Comparison of ENCODE assay signal across 8 mouse cellular contexts in the genomic region with DNA sequence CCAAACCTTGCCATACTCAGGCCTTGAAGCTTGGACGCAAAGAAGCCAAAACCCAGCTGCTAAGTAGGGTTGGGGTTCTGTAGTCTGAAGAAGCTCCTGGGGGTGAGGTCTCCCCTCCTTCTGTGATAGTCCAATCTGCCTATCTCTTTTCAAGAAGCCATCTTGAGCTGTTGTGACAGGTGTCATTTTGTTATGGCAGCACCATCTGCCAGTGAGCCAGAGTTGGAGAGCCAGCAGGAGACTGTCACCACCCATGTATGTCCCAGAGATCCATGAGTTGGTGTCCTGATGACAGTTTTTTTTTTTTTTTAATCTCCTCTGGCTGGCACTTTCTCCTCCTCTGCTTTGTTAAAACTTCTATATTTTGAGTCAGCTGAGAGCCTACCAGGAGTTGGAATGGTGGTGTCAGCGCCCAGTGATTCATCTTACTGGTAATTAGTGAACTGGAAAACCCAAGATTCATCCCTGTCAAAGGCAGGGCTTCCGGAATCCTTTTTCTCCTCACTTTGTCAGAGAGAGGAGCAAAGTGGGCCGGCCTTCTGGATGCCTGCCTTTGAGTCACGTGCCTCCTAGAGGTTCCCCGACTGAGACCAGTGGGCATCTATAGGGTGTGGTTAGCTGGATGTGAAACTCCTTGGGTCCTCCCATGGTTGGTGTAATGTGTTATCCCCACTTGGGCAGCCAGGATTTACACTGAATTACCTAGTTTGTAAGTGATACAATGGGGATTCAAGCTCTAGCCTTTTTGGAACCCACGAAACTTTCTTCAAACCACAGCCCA. TPM values are rescaled to one million over a fixed set of nuclear protein-coding genes. Genes with fewer than 3 reads are reported as not detected.
DNase-seq lines count a peak whose midpoint lies in the region; ATAC-seq and TF ChIP-seq lines count a peak whose summit lies in the region.

No protein-coding gene starts in this region.

- no peak overlapping the region for H3K4me3 ChIP-seq in ES-Bruce4 (ENCODE audit: low read depth, low read length)
- H3K4me3 ChIP-seq in embryonic facial prominence, embryonic 14.5 days (ENCODE audit: low read depth, low read length): no peak overlapping the region
- peak overlapping the region; percentile 92 for H3K4me3 ChIP-seq in hindbrain, embryonic 13.5 days
- H3K4me3 ChIP-seq in liver, adult 2 months (ENCODE audit: insufficient read depth, low read depth, low read length): no peak overlapping the region

- peak overlapping the region; percentile 63 for H3K9ac ChIP-seq in ES-Bruce4 (ENCODE audit: low read depth, poor library complexity, severe bottlenecking)
- peak overlapping the region; percentile 58; the same call in 1 of the 2 replicates for H3K9ac ChIP-seq in embryonic facial prominence, embryonic 14.5 days (ENCODE audit: low read depth, low read length)
- peak overlapping the region; percentile 69; the same call in 1 of the 2 replicates for H3K9ac ChIP-seq in hindbrain, embryonic 13.5 days
- no peak overlapping the region for H3K9ac ChIP-seq in liver, adult 2 months (ENCODE audit: low read depth, low read length)

- TF ChIP-seq POLR2A in ES-Bruce4 (IDR thresholded peaks at IDR 0.05; ENCODE audit: insufficient read depth, low read length): no peak
- TF ChIP-seq POLR2A in liver, adult 2 months (IDR thresholded peaks at IDR 0.05; ENCODE audit: extremely low read depth, insufficient read depth, low read length): no peak

- peak; percentile 46 to 56 for DNase-seq in cerebellum, postnatal 10 days
- DNase-seq in cerebellum, adult 11 months: no peak
- no peak for DNase-seq in embryonic facial prominence, embryonic 14.5 days (ENCODE audit: low spot score)
- DNase-seq in liver, adult 2 months (ENCODE audit: extremely low read depth, low read depth, low spot score): no peak
- DNase-seq in monocyte, adult 2 months (ENCODE audit: low read depth in 1 of 2, low spot score in 2 of 2): peak; percentile 47 to 64

- H3K27ac ChIP-seq in ES-Bruce4 (ENCODE audit: insufficient read depth, low read length): peak overlapping the region; percentile 97
- H3K27ac ChIP-seq in embryonic facial prominence, embryonic 14.5 days (replicated peaks; ENCODE audit: low read depth, low read length): peak overlapping the region; percentile 90
- peak overlapping the region; percentile 92 for H3K27ac ChIP-seq in hindbrain, embryonic 13.5 days
- peak overlapping the region; percentile 81 for H3K27ac ChIP-seq in liver, adult 2 months (replicated peaks; ENCODE audit: insufficient read depth, low read depth, low read length)

- H3K9me3 ChIP-seq in ES-Bruce4 (replicated peaks; ENCODE audit: control insufficient read depth, insufficient read depth, low read length, poor library complexity, severe bottlenecking): no peaks in the 10 kb centered on the region
- H3K9me3 ChIP-seq in embryonic facial prominence, embryonic 14.5 days (ENCODE audit: control insufficient read depth, low read length): no peaks in the 10 kb centered on the region
- H3K9me3 ChIP-seq in hindbrain, embryonic 13.5 days: no peaks in the 10 kb centered on the region

- peaks cover 4% of the 10 kb centered on the region for H3K36me3 ChIP-seq in ES-Bruce4 (ENCODE audit: control insufficient read depth, insufficient read depth, low read length, poor library complexity, severe bottlenecking)
- H3K36me3 ChIP-seq in embryonic facial prominence, embryonic 14.5 days (ENCODE audit: control insufficient read depth, insufficient read depth, low read length): peaks cover 5% of the 10 kb centered on the region; the same call in 1 of the 2 replicates
- peaks cover 7% of the 10 kb centered on the region; the same call in 1 of the 2 replicates for H3K36me3 ChIP-seq in hindbrain, embryonic 13.5 days
- H3K36me3 ChIP-seq in liver, adult 2 months (ENCODE audit: control insufficient read depth, insufficient read depth, low read length): no peaks in the 10 kb centered on the region

- no peak for ATAC-seq in embryonic facial prominence, embryonic 14.5 days (ENCODE audit: low read depth)
- no peak for ATAC-seq in hindbrain, embryonic 13.5 days (ENCODE audit: low FRiP score)
- ATAC-seq in inflammation-experienced regulatory T-cells, adult 6 months: no peak

- H3K79me2 ChIP-seq in liver, adult 2 months (ENCODE audit: control insufficient read depth, insufficient read depth, low read length): peaks cover 27% of the 10 kb centered on the region; the same call in 1 of the 2 replicates

- H3K27me3 ChIP-seq in ES-Bruce4 (ENCODE audit: control insufficient read depth, insufficient read depth, low read length, poor library complexity, severe bottlenecking): no peaks in the 10 kb centered on the region
- no peaks in the 10 kb centered on the region for H3K27me3 ChIP-seq in embryonic facial prominence, embryonic 14.5 days (replicated peaks; ENCODE audit: control insufficient read depth, insufficient read depth, low read length)
- no peaks in the 10 kb centered on the region for H3K27me3 ChIP-seq in hindbrain, embryonic 13.5 days
- no peaks in the 10 kb centered on the region for H3K27me3 ChIP-seq in liver, adult 2 months (ENCODE audit: control insufficient read depth, insufficient read depth, low read length)

- peak overlapping the region; percentile 98 for H3K4me2 ChIP-seq in embryonic facial prominence, embryonic 14.5 days (ENCODE audit: low read depth, low read length)
- peak overlapping the region; percentile 99 for H3K4me2 ChIP-seq in hindbrain, embryonic 13.5 days

- TF ChIP-seq CTCF in ES-Bruce4 (IDR thresholded peaks at IDR 0.05; ENCODE audit: low read depth, low read length): no peak
- no peak for TF ChIP-seq CTCF in liver, adult 2 months (IDR thresholded peaks at IDR 0.05; ENCODE audit: low read depth, low read length)

- TF ChIP-seq EP300 in ES-Bruce4 (IDR thresholded peaks at IDR 0.05; ENCODE audit: insufficient read depth, low read depth, low read length): no peak

- peaks cover 4% of the 10 kb centered on the region for H3K4me1 ChIP-seq in ES-Bruce4 (ENCODE audit: control insufficient read depth, insufficient read depth, low read length)
- H3K4me1 ChIP-seq in embryonic facial prominence, embryonic 14.5 days (ENCODE audit: control insufficient read depth, insufficient read depth, low read length): peaks cover 25% of the 10 kb centered on the region
- peaks cover 61% of the 10 kb centered on the region for H3K4me1 ChIP-seq in hindbrain, embryonic 13.5 days (replicated peaks)
- H3K4me1 ChIP-seq in liver, adult 2 months (ENCODE audit: control insufficient read depth, insufficient read depth, low read length): peaks cover 20% of the 10 kb centered on the region

- 45% methylated on average over 7 of the region's 7 CpGs for WGBS in embryonic facial prominence, embryonic 14.5 days
- 39% methylated on average over 7 of the region's 7 CpGs for WGBS in hindbrain, embryonic 13.5 days
- 67% methylated on average over 7 of the region's 7 CpGs for WGBS in liver, adult 2 months

RNA-seq across cellular contexts. Expression of gene Stk40, which starts 1.5 kb away (rescaled TPM):
- polyA plus RNA-seq in ES-Bruce4 (2011; ENCODE audit: insufficient read depth, insufficient read length, low read depth, missing spikeins): 36.4 and 37.5 TPM in 2 replicates
- polyA plus RNA-seq in embryonic facial prominence, embryonic 14.5 days (2014; fragmentation: Nextera tagmentation; extraction: Ambion mirVana): 26.8 and 32.1 TPM in 2 replicates
- 35.1 and 35.5 TPM in 2 replicates for polyA plus RNA-seq in hindbrain, embryonic 13.5 days (2015; fragmentation: Nextera tagmentation; extraction: Ambion mirVana)
- 6.5 and 10.8 TPM in 2 replicates for total RNA-seq in liver, adult 2 months (2014; rRNA removed)
- polyA plus RNA-seq in liver, adult 2 months (2012; rRNA removed): 22.5 and 22.9 TPM in 2 replicates
- 10 to 100 TPM; 11.0 to 27.7 (median 16.5) TPM for polyA plus RNA-seq in inflammation-experienced regulatory T-cells, adult 6 months (2017; shearing (Covaris generic))

RNA-seq across cellular contexts. Expression of gene Lsm10, which starts 5.8 kb away (rescaled TPM):
- 25.4 and 28.8 TPM in 2 replicates for polyA plus RNA-seq in ES-Bruce4 (2011; ENCODE audit: insufficient read depth, insufficient read length, low read depth, missing spikeins)
- polyA plus RNA-seq in embryonic facial prominence, embryonic 14.5 days (2014; fragmentation: Nextera tagmentation; extraction: Ambion mirVana): 52.0 and 54.1 TPM in 2 replicates
- polyA plus RNA-seq in hindbrain, embryonic 13.5 days (2015; fragmentation: Nextera tagmentation; extraction: Ambion mirVana): 47.5 and 47.9 TPM in 2 replicates
- 20.0 and 30.0 TPM in 2 replicates for total RNA-seq in liver, adult 2 months (2014; rRNA removed)
- 28.4 TPM in 2 replicates for polyA plus RNA-seq in liver, adult 2 months (2012; rRNA removed)
- polyA plus RNA-seq in inflammation-experienced regulatory T-cells, adult 6 months (2017; shearing (Covaris generic)): 10 to 100 TPM; 55.6 to 76.5 (median 73.4) TPM

RNA-seq across cellular contexts. Expression of gene Oscp1, which starts 43.9 kb away (rescaled TPM):
- 2.8 and 5.3 TPM in 2 replicates for polyA plus RNA-seq in ES-Bruce4 (2011; ENCODE audit: insufficient read depth, insufficient read length, low read depth, missing spikeins)
- 13.7 and 17.5 TPM in 2 replicates for polyA plus RNA-seq in embryonic facial prominence, embryonic 14.5 days (2014; fragmentation: Nextera tagmentation; extraction: Ambion mirVana)
- polyA plus RNA-seq in hindbrain, embryonic 13.5 days (2015; fragmentation: Nextera tagmentation; extraction: Ambion mirVana): 33.1 and 35.1 TPM in 2 replicates
- 0.37 and 0.74 TPM in 2 replicates for total RNA-seq in liver, adult 2 months (2014; rRNA removed)
- polyA plus RNA-seq in liver, adult 2 months (2012; rRNA removed): 0.20 TPM in 1 of 2 replicates, not detected in the other
- under 1 TPM; 0.24 to 0.66 (median 0.26) TPM for polyA plus RNA-seq in inflammation-experienced regulatory T-cells, adult 6 months (2017; shearing (Covaris generic))

RNA-seq across cellular contexts. Expression of gene Eva1b, which starts 45.3 kb away (rescaled TPM):
- 13.6 and 15.9 TPM in 2 replicates for polyA plus RNA-seq in ES-Bruce4 (2011; ENCODE audit: insufficient read depth, insufficient read length, low read depth, missing spikeins)
- polyA plus RNA-seq in embryonic facial prominence, embryonic 14.5 days (2014; fragmentation: Nextera tagmentation; extraction: Ambion mirVana): 78.9 and 81.7 TPM in 2 replicates
- polyA plus RNA-seq in hindbrain, embryonic 13.5 days (2015; fragmentation: Nextera tagmentation; extraction: Ambion mirVana): 15.0 and 15.5 TPM in 2 replicates
- 8.0 and 9.5 TPM in 2 replicates for total RNA-seq in liver, adult 2 months (2014; rRNA removed)
- polyA plus RNA-seq in liver, adult 2 months (2012; rRNA removed): 15.8 and 18.1 TPM in 2 replicates
- 10 to 100 TPM in 2 of 3 experiments, 1 to 10 TPM in 1; 8.5 to 14.5 (median 11.7) TPM for polyA plus RNA-seq in inflammation-experienced regulatory T-cells, adult 6 months (2017; shearing (Covaris generic))

RNA-seq across cellular contexts. Expression of gene Mrps15, which starts 55.5 kb away (rescaled TPM):
- polyA plus RNA-seq in ES-Bruce4 (2011; ENCODE audit: insufficient read depth, insufficient read length, low read depth, missing spikeins): 68.4 and 69.5 TPM in 2 replicates
- polyA plus RNA-seq in embryonic facial prominence, embryonic 14.5 days (2014; fragmentation: Nextera tagmentation; extraction: Ambion mirVana): 128 and 133 TPM in 2 replicates
- 131 and 136 TPM in 2 replicates for polyA plus RNA-seq in hindbrain, embryonic 13.5 days (2015; fragmentation: Nextera tagmentation; extraction: Ambion mirVana)
- 31.0 and 31.8 TPM in 2 replicates for total RNA-seq in liver, adult 2 months (2014; rRNA removed)
- 31.0 and 35.7 TPM in 2 replicates for polyA plus RNA-seq in liver, adult 2 months (2012; rRNA removed)
- 10 to 100 TPM; 56.3 to 65.7 (median 64.4) TPM for polyA plus RNA-seq in inflammation-experienced regulatory T-cells, adult 6 months (2017; shearing (Covaris generic))

Comparison
In these comparisons a context has a peak if more than half of its experiments do, and no peak if none do; other contexts are left out.
1. DNase-seq: peak in cerebellum, postnatal 10 days (2 of 2) and monocyte, adult 2 months (2 of 2); none in cerebellum, adult 11 months (single experiment), embryonic facial prominence, embryonic 14.5 days (single experiment) and liver, adult 2 months (single experiment).
2. Peak in every context shown above with its lines, with median percentiles within 50 percentile points of each other: H3K27ac ChIP-seq.